Mouse (Mus musculus): Measurements from ENCODE around the gene Etl4.
A peak's percentile ranks its signal among the peaks of the same experiment; 100 is the strongest.

- TF ChIP-seq CTCF (IDR thresholded peaks at IDR 0.05): no peak
- TF ChIP-seq EP300 (IDR thresholded peaks at IDR 0.05): peak; percentile 93
Measured at GRCm38 (mm10) chr2:20547349-20547677, 637.7 kb downstream of the Etl4 start.

Measured in lung, postnatal 0 days (tissue).